Mouse (Mus musculus) thymus, postnatal 0 days (tissue): ENCODE measurements around the gene Hoxc8. TPM values are rescaled to one million over a fixed set of nuclear protein-coding genes. Genes with fewer than 3 reads are reported as not detected.

Experiments used
- DNase-seq: peaks from one replicate; pipeline ENCODE4 v3.0.0-alpha.2; 2015; ENCODE audit warnings: low spot score
- microRNA counts: library from miRNA; unstranded; fragments of <30 nt; microRNA quantifications from one replicate; lab custom pipeline; 2015
- microRNA-seq: library from miRNA; unstranded; fragments of <30 nt; microRNA quantifications from one replicate; pipeline ENCODE4, GENCODE M21; 2016; ENCODE audit warnings: borderline number of aligned reads
- polyA plus RNA-seq: library from polyadenylated mRNA; unstranded; fragments of >200 nt; fragmentation: Nextera tagmentation; extraction: Ambion mirVana; gene quantifications from 2 replicates; pipeline ENCODE4 v1.2.1, GENCODE M21; 2015

Gene Hoxc8
- polyA plus RNA-seq, 1 experiment from 2014 or later = not detected

DNA sequence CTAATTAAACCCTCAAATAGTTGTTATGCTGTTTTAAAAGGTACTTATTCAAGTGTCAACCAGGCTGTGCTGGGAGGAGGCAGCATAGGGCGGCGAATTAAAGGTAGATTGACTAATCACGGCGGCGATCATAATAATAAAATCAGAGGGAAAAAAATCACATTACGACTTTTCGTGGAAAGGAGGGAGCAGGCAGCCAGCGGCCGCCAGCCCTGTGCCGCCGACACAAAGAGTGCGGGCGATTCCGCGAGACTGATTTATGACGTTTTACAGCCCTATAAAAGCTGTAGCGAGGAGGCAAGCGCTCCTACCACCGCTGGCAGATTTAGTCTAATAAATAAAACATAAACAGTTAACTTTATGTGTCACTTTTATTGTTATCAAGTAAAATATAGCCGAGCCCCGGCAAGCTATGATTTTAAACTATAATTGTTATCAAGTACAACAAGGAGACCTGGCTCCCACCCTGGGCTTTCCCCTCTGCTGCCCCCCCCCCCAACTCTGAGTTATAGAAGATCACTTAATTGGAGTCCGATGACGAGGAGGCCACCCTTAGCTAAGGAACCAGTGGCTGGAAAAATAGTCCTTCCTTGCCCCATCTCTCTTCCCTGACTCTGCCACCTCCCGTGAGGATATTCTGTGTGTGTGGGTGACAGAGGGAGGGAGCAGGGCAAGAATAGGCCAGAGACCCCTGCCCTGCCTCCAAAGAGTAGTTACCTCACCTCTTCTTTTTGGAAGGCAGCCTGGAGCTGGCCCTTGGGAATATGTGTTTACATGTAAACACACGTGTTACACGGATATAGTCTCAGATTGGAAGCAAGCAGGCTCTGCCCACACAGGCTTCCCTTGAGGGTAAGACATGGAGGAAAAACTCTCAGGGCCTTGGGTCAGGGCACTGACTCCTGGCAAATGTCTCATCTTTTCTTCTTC lies 42.5 kb downstream of the Hoxc8 start:
- DNase-seq = no peak

DNA sequence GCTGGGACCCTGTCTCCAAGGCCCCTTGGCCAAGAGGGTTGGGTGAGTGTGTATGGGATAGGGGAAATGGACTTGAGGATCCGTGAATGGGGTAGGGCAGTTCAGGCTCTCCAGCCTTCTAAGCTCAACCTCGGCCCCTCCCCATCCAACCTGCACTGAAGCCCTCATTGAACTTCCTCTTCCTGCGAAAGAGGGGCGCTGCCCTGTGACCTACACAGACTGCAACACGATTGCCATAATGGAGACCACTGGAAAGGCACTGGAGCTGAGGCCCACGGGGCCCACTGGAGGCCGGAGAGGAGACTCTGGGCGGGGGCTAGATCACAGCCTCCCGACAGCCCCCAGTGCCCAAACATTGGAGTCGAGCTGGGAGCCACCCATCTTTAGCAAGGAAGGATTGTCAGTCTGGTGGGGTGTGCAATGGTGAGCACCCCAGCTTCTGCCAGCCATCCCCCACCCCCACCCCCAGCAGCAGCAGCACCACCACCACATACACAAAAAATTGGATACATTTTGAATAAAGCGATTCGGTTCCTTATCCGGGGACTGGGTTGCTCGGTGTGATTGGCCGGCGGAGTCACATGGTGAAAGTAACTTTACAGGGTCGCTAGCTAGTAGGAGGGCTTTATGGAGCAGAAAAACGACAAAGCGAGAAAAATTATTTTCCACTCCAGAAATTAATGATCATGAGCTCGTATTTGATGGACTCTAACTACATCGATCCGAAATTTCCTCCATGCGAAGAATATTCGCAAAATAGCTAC lies 43.8 kb downstream of the Hoxc8 start:
- DNase-seq = no peak

DNA sequence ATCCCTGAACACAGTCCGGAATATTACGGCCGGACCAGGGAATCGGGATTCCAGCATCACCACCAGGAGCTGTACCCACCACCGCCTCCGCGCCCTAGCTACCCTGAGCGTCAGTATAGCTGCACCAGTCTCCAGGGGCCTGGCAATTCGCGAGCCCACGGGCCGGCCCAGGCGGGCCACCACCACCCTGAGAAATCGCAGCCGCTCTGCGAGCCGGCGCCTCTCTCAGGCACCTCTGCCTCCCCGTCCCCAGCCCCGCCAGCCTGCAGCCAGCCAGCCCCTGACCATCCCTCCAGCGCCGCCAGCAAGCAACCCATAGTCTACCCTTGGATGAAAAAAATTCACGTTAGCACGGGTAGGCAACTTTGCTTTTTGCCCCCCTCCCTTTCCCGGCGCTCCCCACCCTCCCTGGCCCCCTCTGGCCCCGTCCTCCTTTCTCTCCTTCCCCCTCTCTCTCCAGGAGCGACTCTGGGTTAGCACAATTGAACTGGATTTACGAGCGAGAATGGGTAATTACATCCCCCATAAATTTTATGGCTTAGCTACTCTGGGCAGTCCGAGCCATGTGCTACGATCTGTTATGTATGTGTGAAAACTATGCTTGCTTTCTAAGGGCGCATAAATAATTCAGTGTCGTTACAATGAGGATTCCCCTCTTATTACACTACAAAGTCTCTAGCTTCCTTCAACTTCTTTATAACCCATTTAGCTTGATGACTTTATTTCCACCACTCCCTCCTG lies 44.6 kb downstream of the Hoxc8 start:
- no peak for DNase-seq

DNA sequence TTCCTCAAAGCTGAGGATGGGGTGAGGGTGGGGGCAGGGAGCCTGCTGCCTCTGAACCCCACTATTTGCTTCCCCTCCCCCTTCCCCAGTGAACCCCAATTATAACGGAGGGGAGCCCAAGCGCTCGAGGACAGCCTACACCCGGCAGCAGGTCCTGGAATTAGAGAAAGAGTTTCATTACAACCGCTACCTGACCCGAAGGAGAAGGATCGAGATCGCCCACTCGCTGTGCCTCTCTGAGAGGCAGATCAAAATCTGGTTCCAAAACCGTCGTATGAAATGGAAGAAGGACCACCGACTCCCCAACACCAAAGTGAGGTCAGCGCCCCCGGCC lies 45.1 kb downstream of the Hoxc8 start:
- no peak for DNase-seq

DNA sequence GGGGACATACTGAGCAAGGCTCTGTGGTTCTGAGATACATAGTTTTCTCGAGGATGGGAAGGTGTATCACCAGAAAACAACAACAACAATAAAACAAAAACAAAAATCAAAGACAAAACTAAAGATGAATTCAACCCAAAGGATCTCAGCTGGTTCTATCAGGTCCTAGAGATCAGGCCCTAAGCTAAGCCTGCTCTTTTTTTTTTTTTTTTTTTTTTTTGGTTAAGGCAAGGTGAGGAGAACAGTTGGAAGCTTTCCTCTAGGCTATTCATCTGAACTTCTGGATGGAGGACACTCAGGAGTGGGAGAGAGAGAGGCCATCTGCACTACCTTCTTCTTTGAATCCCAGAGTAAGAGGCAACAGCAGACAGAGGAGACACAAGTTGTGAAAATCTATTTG lies 47.2 kb downstream of the Hoxc8 start:
- DNase-seq = no peak

DNA sequence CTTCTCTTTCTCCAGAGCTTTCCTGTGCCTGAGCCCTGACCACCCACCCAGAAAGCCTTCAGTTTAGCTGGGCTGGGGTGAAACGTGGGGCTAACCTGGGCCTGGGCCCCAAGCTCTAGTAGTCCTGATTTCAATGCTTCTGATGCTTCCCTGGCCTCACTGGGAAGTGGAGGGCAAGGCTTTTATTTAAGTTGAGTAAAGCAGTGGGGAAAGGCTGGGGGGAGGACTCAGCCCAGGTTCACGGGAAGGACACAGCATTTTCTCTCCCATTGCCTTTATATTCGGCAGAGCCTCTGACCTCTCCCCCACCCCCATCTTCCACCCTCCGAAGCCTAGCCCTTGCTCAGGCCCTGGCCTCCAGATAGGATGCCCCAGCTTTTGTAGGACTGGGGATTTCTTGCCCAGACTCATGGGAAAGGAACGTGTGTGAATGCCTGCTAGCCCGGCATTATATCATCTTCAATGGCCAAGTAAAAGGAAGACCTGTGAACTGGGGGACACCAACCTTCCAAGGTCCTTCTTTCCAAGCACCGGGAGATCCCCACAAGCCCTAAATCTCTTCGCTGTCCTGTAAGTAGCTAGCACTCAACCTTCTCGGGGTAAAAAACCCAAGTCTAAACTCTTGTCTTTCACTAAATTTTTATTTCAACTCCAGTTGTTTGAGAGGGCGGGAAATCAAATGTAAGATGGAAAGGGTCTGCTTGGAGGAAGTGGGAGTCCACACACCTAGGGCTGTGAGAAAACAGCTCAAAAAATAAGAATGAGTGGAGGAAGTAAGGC lies 48.5 kb downstream of the Hoxc8 start:
- no peak for DNase-seq

DNA sequence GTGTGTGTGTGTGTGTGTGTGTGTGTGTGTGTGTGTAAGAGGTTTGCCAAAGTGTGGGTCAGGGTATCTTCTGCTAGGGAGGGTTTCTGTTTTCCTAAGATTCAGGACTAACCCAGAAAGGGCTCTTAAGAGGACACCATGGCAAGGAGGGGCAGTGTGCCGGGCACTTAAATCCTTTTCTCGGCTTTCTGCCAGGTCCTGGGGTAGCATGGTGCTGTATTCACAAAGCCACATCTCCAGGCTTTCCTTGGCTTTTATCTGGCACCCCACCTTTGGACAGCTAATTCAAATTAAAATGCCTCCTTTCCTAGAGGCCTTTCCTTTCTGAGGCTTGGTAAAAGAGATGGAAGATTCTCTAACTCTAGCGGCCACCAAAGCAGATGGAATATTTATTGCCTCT lies 49.2 kb downstream of the Hoxc8 start:
- DNase-seq = no peak

DNA sequence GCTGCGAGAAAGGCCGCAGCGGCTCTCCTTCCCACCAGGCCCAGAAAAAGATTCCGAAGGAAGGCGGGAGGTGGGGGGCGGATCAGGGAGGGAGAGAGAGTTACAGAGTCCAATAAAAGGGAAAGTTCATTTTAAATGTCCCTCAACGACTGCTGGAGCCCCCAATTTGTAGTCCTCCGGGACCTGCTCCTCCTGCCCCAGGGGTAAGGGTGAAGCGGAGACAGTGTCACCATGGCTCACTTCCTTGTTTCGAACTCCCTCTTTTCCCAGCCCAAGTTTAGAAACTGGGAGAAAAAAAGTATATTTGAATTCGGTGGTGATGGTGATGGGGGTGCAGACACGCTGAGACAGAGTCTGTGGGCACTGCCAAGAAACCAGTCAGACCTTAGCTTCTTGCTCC lies 50.2 kb downstream of the Hoxc8 start:
- no peak for DNase-seq

DNA sequence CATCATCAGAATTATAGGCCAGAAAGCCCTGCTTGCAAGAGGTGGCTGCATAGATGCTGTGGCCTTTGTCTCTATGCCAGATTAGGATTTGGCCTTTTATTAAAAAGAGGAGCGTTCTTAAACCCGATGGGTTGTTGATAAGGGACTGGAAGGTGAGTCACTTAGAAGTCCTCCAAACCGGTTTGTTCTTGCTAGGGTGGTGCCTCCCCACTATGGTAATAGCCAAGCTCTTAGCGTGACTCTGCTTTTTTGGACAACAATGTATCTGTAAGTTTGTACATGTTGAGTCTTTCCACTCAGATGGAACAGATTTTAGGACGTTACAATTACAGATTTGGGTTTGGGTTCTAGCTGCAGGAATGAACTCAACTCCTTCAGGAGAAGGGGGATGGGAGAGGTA lies 51.2 kb downstream of the Hoxc8 start:
- DNase-seq = no peak

DNA sequence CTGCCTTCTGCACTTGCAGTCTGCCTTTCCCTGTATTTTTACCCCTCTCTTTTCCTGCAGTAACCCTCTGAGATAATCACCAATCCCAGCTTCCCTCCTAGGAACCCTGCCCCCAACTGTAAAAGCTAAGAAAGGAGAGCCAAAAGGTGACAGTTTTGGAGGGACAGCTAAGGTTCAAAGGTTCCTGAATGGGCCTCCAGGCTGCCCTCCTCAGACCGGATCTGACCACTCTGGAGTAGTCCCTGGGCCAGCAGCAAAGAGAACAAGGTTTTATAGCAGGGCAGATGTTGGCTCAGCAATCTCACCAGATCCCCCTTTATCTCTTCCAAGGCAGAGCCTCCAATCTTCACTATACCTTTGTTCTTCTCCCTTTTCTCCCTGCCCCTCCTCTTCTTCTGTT lies 51.8 kb downstream of the Hoxc8 start:
- DNase-seq = no peak

MicroRNAs within 50 kb of the gene (microRNA counts, 519-probe panel; counts per million panel counts)
- 473 counts per million, percentile 71 among the panel's probes with 10 or more counts for microRNA mmu-miR-615-3p (lab: Ali Mortazavi, UCI)
- 473 counts per million, percentile 71 among the panel's probes with 10 or more counts for microRNA mmu-miR-615-5p (lab: Ali Mortazavi, UCI)

Small RNA genes within 50 kb of the gene (microRNA-seq; reads per million reads assigned to microRNA genes)
- gene Mir196a-2 (4.6 reads per million, percentile 3 among the genes with 10 or more reads in this experiment), gene Mir615 (20.8 reads per million, percentile 26 among the genes with 10 or more reads in this experiment)

Other genes starting within 250 kb of the Hoxc8 start
- gene Hoxc13, start 69.5 kb upstream of the Hoxc8 start, polyA plus RNA-seq = 0.07 TPM in 1 of 2 replicates, not detected in the other
- not detected in 2 replicates for gene Hoxc12, start 53.9 kb upstream of the Hoxc8 start, polyA plus RNA-seq
- gene Hoxc11, start 36.2 kb upstream of the Hoxc8 start, polyA plus RNA-seq = 0.09 TPM in 1 of 2 replicates, not detected in the other
- gene Hoxc10, start 23.8 kb upstream of the Hoxc8 start, polyA plus RNA-seq = not detected in 2 replicates
- gene Hoxc5, start 23.2 kb upstream of the Hoxc8 start, polyA plus RNA-seq = 0.16 TPM in 1 of 2 replicates, not detected in the other
- not detected in 2 replicates for gene Hoxc9, start 14.2 kb upstream of the Hoxc8 start, polyA plus RNA-seq
- 0.14 TPM in 1 of 2 replicates, not detected in the other for gene Hoxc6, start 7.7 kb downstream of the Hoxc8 start, polyA plus RNA-seq
- gene Hoxc4, start 28.3 kb downstream of the Hoxc8 start, polyA plus RNA-seq = 0.07 and 0.17 TPM in 2 replicates
- 7.5 and 8.9 TPM in 2 replicates for gene Smug1, start 176.5 kb downstream of the Hoxc8 start, polyA plus RNA-seq
- 55.7 and 60.1 TPM in 2 replicates for gene Cbx5, start 249.2 kb downstream of the Hoxc8 start, polyA plus RNA-seq
- 683 and 713 TPM in 2 replicates for gene Hnrnpa1, start 249.8 kb downstream of the Hoxc8 start, polyA plus RNA-seq